Mouse (Mus musculus) MEL (cell line): ENCODE measurements around the gene Plekhj1. TPM values are rescaled to one million over a fixed set of nuclear protein-coding genes. Genes with fewer than 3 reads are reported as not detected.

ENCODE experiments used
- DNase-seq: peaks from one replicate; pipeline ENCODE4 v3.0.0; 2011; ENCODE audit warnings: low read depth, low spot score
- H3K27ac ChIP-seq: 2 replicates; pipeline ENCODE4 v1.5.1; 2012; ENCODE audit warnings: low read depth, mild to moderate bottlenecking, control low read depth, low read length, moderate library complexity; ENCODE audit not compliant: control insufficient read depth
- H3K27me3 ChIP-seq, 2 experiments: fragments of 150-350 bp in 1 of 2; sonication (generic) in 1 of 2; 2 replicates each; pipeline ENCODE4 v1.6.1; 2012; ENCODE audit warnings: low read length in 2 of 2, mild to moderate bottlenecking in 2 of 2, improper control_type of control experiment in 1 of 2, moderate library complexity in 1 of 2; ENCODE audit not compliant: insufficient read depth in 2 of 2, control insufficient read depth in 1 of 2
- H3K36me3 ChIP-seq, 2 experiments: 2 replicates each; pipeline ENCODE4 v1.6.1; 2012 to 2014; ENCODE audit warnings: low read length in 2 of 2, improper control_type of control experiment in 1 of 2, inconsistent platforms in 1 of 2, mild to moderate bottlenecking in 1 of 2; ENCODE audit not compliant: insufficient read depth in 2 of 2, control insufficient read depth in 1 of 2
- H3K4me1 ChIP-seq, 2 experiments: fragments of 150-350 bp in 1 of 2; sonication (generic) in 1 of 2; 2 replicates each; pipeline ENCODE4 v1.6.1; 2012; ENCODE audit warnings: low read length in 2 of 2, improper control_type of control experiment in 1 of 2, mild to moderate bottlenecking in 1 of 2; ENCODE audit not compliant: insufficient read depth in 2 of 2, control insufficient read depth in 1 of 2
- H3K4me3 ChIP-seq, 2 experiments: fragments of 150-350 bp in 1 of 2; sonication (generic) in 1 of 2; 2 replicates each; pipeline ENCODE4 v1.5.1; 2012; ENCODE audit warnings: low read depth in 2 of 2, low read length in 2 of 2, mild to moderate bottlenecking in 2 of 2, moderate library complexity in 2 of 2, control low read depth in 1 of 2, improper control_type of control experiment in 1 of 2; ENCODE audit not compliant: control insufficient read depth in 1 of 2, insufficient read depth in 1 of 2
- H3K79me2 ChIP-seq: 2 replicates; pipeline ENCODE4 v1.6.1; 2012; ENCODE audit warnings: mild to moderate bottlenecking, low read length, moderate library complexity; ENCODE audit not compliant: control insufficient read depth, poor library complexity, insufficient read depth
- H3K9ac ChIP-seq: 2 replicates; pipeline ENCODE4 v1.6.1; 2012; ENCODE audit warnings: low read depth, mild to moderate bottlenecking, control low read depth, low read length, moderate library complexity; ENCODE audit not compliant: control insufficient read depth, poor library complexity, severe bottlenecking
- H3K9me3 ChIP-seq: fragments of 150-350 bp; sonication (generic); replicated peaks from 2 replicates; pipeline ENCODE4 v1.6.1; 2012; ENCODE audit warnings: mild to moderate bottlenecking, low read length, improper control_type of control experiment, moderate library complexity; ENCODE audit not compliant: insufficient read depth
- BHLHE40 ChIP-seq: IDR thresholded peaks from 2 replicates; pipeline ENCODE4 v1.6.1; 2012; ENCODE audit warnings: low read depth, mild to moderate bottlenecking, inconsistent platforms, low read length, improper control_type of control experiment, borderline replicate concordance
- CHD1 ChIP-seq: IDR thresholded peaks from 2 replicates; pipeline ENCODE4 v1.6.1; 2012; ENCODE audit warnings: low read depth, mild to moderate bottlenecking, inconsistent platforms, low read length, improper control_type of control experiment
- EP300 ChIP-seq, 2 experiments: IDR thresholded peaks; 2 replicates each; pipeline ENCODE4 v1.6.1; 2011; ENCODE audit warnings: improper control_type of control experiment in 2 of 2, low read length in 2 of 2, low read depth in 1 of 2, mild to moderate bottlenecking in 1 of 2
- GABPA ChIP-seq: IDR thresholded peaks from 2 replicates; pipeline ENCODE4 v1.6.1; 2012; ENCODE audit warnings: low read depth, mild to moderate bottlenecking, inconsistent platforms, low read length, improper control_type of control experiment, moderate library complexity
- HCFC1 ChIP-seq: IDR thresholded peaks from 2 replicates; pipeline ENCODE4 v1.6.1; 2012; ENCODE audit warnings: low read depth, mild to moderate bottlenecking, inconsistent platforms, low read length, improper control_type of control experiment, moderate library complexity
- JUND ChIP-seq: IDR thresholded peaks from 2 replicates; pipeline ENCODE4 v1.6.1; 2011; ENCODE audit warnings: low read depth, mild to moderate bottlenecking, improper control_type of control experiment, low read length
- MAFK ChIP-seq: IDR thresholded peaks from 2 replicates; pipeline ENCODE4 v1.6.1; 2011; ENCODE audit warnings: low read depth, mild to moderate bottlenecking, low read length, improper control_type of control experiment, borderline replicate concordance
- MAX ChIP-seq: IDR thresholded peaks from 2 replicates; pipeline ENCODE4 v1.6.1; 2011; ENCODE audit warnings: low read length, improper control_type of control experiment
- MEF2A ChIP-seq: IDR thresholded peaks from 2 replicates; pipeline ENCODE4 v1.6.1; 2014; ENCODE audit warnings: low read depth, mild to moderate bottlenecking, inconsistent platforms, low read length, improper control_type of control experiment; ENCODE audit not compliant: poor library complexity, insufficient replicate concordance, severe bottlenecking; ENCODE audit errors: extremely low read depth
- MXI1 ChIP-seq: IDR thresholded peaks from 2 replicates; pipeline ENCODE4 v1.6.1; 2011; ENCODE audit warnings: mild to moderate bottlenecking, low read depth, low read length, improper control_type of control experiment
- MYB ChIP-seq: IDR thresholded peaks from 2 replicates; pipeline ENCODE4 v1.6.1; 2011; ENCODE audit warnings: mild to moderate bottlenecking, low read depth, low read length, improper control_type of control experiment
- MYC ChIP-seq: IDR thresholded peaks from 2 replicates; pipeline ENCODE4 v1.6.1; 2011; ENCODE audit warnings: low read depth, mild to moderate bottlenecking, low read length, improper control_type of control experiment, moderate library complexity
- POLR2AphosphoS2 ChIP-seq: IDR thresholded peaks from 2 replicates; pipeline ENCODE4 v1.6.1; 2011; ENCODE audit warnings: low read length, improper control_type of control experiment
- TAL1 ChIP-seq: IDR thresholded peaks from 2 replicates; pipeline ENCODE4 v1.6.1; 2012; ENCODE audit warnings: mild to moderate bottlenecking, inconsistent platforms, low read length, moderate library complexity, mixed read lengths
- TCF12 ChIP-seq: IDR thresholded peaks from 2 replicates; pipeline ENCODE4 v1.6.1; 2014; ENCODE audit warnings: low read depth, mild to moderate bottlenecking, inconsistent platforms, low read length, improper control_type of control experiment, moderate library complexity
- UBTF ChIP-seq: IDR thresholded peaks from 2 replicates; pipeline ENCODE4 v1.6.1; 2012; ENCODE audit warnings: low read depth, mild to moderate bottlenecking, inconsistent platforms, low read length, improper control_type of control experiment, moderate library complexity, borderline replicate concordance; ENCODE audit not compliant: insufficient read depth
- ZC3H11A ChIP-seq: IDR thresholded peaks from 2 replicates; pipeline ENCODE4 v1.6.1; 2012; ENCODE audit warnings: low read depth, mild to moderate bottlenecking, inconsistent platforms, low read length, improper control_type of control experiment
- ZKSCAN1 ChIP-seq: IDR thresholded peaks from 2 replicates; pipeline ENCODE4 v1.6.1; 2012; ENCODE audit warnings: low read depth, mild to moderate bottlenecking, inconsistent platforms, low read length, improper control_type of control experiment, moderate library complexity
- polyA plus RNA-seq, 2 experiments: library from polyadenylated mRNA; stranded (reverse) in 1 of 2; unstranded in 1 of 2; fragments of >175 nt in 1 of 2; fragments of >200 nt in 1 of 2; gene quantifications; 2 replicates each; pipeline versions ENCODE4 v1.2.1 to v1.2.4; 2012; ENCODE audit warnings: low replicate concordance in 2 of 2, low read depth in 1 of 2; ENCODE audit not compliant: insufficient read length in 2 of 2, insufficient read depth in 1 of 2, missing spikeins in 1 of 2
- total RNA-seq: library from RNA; depleted of rRNA; stranded (reverse); fragments of 300-350 nt; gene quantifications from 2 replicates; pipeline ENCODE4 v1.2.3, GENCODE M21; 2012

Gene Plekhj1
- total and polyA plus RNA-seq, 3 experiments = 86.9 to 217 TPM; not detected in 1

DNA sequence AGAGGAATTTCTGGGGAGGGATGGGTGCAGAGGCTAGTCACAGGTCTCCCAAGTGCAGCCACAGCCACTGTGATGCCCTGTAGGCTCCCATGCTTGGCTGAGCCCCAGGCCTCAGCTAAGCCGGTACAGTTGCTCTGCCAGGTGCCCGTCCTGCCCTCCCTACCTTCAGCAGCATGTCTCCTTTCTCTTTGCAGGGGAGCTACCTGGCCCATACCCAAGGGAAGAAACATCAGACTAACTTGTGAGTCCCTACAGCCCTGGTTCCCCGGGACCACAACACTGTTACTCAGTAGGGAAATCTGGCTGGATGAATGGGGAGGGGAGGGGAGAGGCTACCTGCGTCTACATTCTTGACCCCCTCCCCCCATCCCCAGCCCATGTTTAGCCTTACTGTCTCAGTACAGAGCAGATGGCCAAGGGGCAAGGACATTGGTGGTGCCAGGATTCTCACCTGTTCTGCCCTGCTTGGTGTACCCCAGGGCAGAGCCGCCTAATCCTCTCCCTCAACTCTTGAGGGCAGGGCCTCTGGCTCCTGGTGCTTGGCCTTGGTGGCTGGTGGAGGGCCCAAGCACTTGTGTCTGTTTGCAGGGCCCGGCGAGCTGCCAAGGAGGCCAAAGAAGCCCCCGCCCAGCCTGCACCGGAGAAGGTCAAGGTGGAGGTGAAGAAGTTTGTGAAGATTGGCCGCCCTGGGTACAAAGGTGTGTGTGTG lies 3.9 kb upstream of the Plekhj1 start:
- Histone ChIP-seq H3K36me3 (peaks cover 0 to 6% of the 10 kb centered on the region in 2 experiments; a peak in 1 of 4 replicates), H3K4me3 (no peak overlapping the region), H3K27ac (no peak overlapping the region)

DNA sequence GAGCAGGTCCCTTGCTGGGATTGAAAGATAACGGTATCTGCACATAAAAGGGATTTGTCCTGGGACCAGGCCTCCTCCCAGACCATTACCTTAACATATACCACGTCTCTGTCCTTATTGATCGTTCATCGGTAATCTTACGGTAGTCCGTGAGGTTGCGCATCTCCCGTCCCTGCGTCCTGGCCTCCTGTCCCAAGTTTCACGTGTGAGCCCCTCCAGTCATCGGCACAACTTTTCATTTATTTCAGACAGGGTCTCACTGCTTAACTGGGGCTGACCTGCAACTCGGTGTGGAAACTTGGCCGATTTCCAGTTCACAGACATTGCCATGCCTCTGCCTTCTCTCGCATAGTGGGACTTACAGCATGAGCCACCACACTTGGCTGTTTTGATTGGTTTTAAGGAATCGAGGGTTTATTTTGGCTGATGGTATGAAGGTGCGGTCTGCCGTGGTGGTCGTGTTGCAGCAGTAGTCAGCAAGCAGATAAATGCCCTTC lies 692 bp upstream of the Plekhj1 start:
- peaks cover 0 to 14% of the 10 kb centered on the region in 2 experiments; a peak in 2 of 4 replicates for H3K4me1 ChIP-seq
- DNase-seq = peak; percentile 68
- peaks cover 2 to 13% of the 10 kb centered on the region in 2 experiments; a peak in 2 of 4 replicates for H3K36me3 ChIP-seq
- H3K27me3 ChIP-seq = no peaks in the 10 kb centered on the region
- TF ChIP-seq UBTF = 0 out of 2 replicates have a peak, but pooled peaks have one; percentile 26
- TF ChIP-seq MXI1 = peak; percentile 39; the same call in 1 of the 2 replicates
- TF ChIP-seq GABPA = no peak
- peak; percentile 91 for TF ChIP-seq CHD1
- TF ChIP-seq POLR2AphosphoS2 = peak; percentile 4; the same call in 1 of the 2 replicates
- TF ChIP-seq TAL1 = peak; percentile 39
- no peak for TF ChIP-seq BHLHE40
- peak overlapping the region; percentile 86 for H3K27ac ChIP-seq
- H3K79me2 ChIP-seq = peaks cover 51% of the 10 kb centered on the region
- H3K9ac ChIP-seq = peak overlapping the region; percentile 95
- H3K4me3 ChIP-seq = peak overlapping the region; percentile 86 to 90
- no peaks in the 10 kb centered on the region for H3K9me3 ChIP-seq

More for the DNA sequence above, 3.9 kb upstream of the Plekhj1 start:
- TF ChIP-seq ZC3H11A (no peak), BHLHE40 (no peak), TCF12 (no peak), CHD1 (no peak), MAX (no peak), MEF2A (no peak), JUND (no peak), HCFC1 (no peak), MYB (no peak), MAFK (no peak), EP300 (IDR thresholded peaks at IDR 0.05; ENCODE audit: low read depth in 1 of 2, low read length in 2 of 2) (no peak), MYC (no peak), ZKSCAN1 (no peak)
- Histone ChIP-seq H3K9ac (no peak overlapping the region), H3K79me2 (peaks cover 39% of the 10 kb centered on the region), H3K27me3 (no peaks in the 10 kb centered on the region), H3K9me3 (no peaks in the 10 kb centered on the region), H3K4me1 (peaks cover 0 to 12% of the 10 kb centered on the region in 2 experiments; a peak in 1 of 4 replicates)
- no peak for DNase-seq
